Mouse (Mus musculus): ENCODE results near the gene Slc22a13.

- no peak for TF ChIP-seq CTCF (conservative IDR thresholded peaks at IDR 0.05; ENCODE audit: low read length)
- no peak for TF ChIP-seq POU5F1 (IDR thresholded peaks at IDR 0.05; ENCODE audit: borderline replicate concordance, low read length)
- no peak for TF ChIP-seq NANOG (IDR thresholded peaks at IDR 0.05; ENCODE audit: borderline replicate concordance, low read length)
Measured at GRCm38 (mm10) chr9:119254187-119254586, 45.3 kb upstream of the Slc22a13 start.
